Mouse (Mus musculus): Measurements from ENCODE around the gene Mark3.

DNA sequence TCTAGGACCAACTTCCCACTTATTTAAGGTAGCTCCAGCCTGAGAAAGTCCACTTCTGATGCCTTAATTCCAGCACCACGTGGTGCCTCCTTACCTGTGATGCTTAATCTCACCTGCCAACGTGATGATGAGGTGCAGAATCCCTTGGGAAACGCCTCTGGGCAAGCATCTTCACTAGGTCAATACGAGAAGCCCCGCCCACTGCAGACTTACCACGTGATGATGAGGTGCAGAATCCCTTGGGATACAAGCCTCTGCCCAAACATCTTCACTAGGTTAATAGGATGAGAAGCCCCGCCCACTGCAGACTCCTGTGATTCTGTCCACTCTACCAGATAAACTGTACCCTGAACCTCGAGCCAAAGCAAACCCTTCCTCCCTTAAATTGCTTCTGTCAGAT, 45.1 kb upstream of the Mark3 start:
- TF ChIP-seq CTCF (conservative IDR thresholded peaks at IDR 0.05 in 1 of 2, IDR thresholded peaks at IDR 0.05 in 1 of 2; ENCODE audit: low read depth in 2 of 2, low read length in 2 of 2) (no peak), ZNF384 (IDR thresholded peaks at IDR 0.05; ENCODE audit: low read depth, low read length) (no peak), EP300 (IDR thresholded peaks at IDR 0.05; ENCODE audit: low read length) (no peak), NELFE (IDR thresholded peaks at IDR 0.05; ENCODE audit: low read depth, low read length) (no peak), UBTF (IDR thresholded peaks at IDR 0.05; ENCODE audit: low read depth, low read length) (no peak), CHD1 (IDR thresholded peaks at IDR 0.05; ENCODE audit: low read depth, low read length) (no peak), POLR2A (IDR thresholded peaks at IDR 0.05; ENCODE audit: low read depth, low read length) (no peak), ZC3H11A (IDR thresholded peaks at IDR 0.05; ENCODE audit: low read depth, low read length) (no peak), BHLHE40 (IDR thresholded peaks at IDR 0.05; ENCODE audit: low read depth, low read length) (no peak), SMC3 (IDR thresholded peaks at IDR 0.05; ENCODE audit: low read depth, low read length) (no peak), E2F4 (IDR thresholded peaks at IDR 0.05; ENCODE audit: insufficient replicate concordance, low read depth, low read length) (no peak)
